Mouse (Mus musculus): ENCODE measurements around the gene Cysrt1.
"Not testable (repeated sequence)": the region's sequence is repeated elsewhere in the genome, so short reads cannot be mapped to it uniquely, and the experiment has no call there.

Cysrt1 gene

DNA sequence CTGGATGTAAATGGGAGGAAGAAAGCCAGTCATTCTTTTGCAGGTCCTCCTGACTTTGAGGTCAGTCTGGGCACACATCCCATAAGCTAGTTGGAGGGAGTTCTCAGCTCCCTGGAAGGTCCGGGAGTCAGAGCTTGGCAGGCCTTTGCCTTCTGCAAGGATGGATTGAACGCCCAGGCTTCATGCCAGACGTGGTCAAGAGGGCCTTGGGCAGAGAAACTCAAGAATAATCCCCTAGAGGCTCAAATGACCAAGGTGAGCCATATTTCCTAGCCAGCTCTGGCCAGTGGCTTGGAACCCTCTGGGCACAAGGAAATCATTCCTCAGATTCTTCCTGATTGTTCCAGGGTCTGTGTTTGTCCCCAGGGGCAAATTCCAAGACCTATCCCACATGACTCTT, 22.6 kb upstream of the Cysrt1 start:
- no peak for DNase-seq (ENCODE audit: low read depth, low spot score)

DNA sequence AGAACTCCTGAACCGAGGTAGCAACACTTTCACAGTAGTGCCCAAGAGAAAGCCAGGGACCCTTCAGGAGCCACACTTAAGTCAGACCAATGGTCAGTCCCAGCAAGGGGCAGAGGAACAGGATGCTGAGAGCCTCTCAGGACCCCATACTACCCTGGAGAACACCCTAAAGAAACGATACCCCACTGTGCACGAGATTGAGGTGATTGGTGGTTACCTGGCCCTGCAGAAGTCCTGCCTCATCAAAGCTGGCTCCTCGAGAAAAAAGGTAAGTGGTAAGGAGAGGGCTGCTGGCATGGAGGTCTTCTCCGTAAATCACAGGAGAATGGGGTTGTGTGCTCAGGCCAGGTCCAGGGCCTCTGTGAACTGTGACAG, 22.0 kb upstream of the Cysrt1 start:
- no peak for DNase-seq (ENCODE audit: low read depth, low spot score)

DNA sequence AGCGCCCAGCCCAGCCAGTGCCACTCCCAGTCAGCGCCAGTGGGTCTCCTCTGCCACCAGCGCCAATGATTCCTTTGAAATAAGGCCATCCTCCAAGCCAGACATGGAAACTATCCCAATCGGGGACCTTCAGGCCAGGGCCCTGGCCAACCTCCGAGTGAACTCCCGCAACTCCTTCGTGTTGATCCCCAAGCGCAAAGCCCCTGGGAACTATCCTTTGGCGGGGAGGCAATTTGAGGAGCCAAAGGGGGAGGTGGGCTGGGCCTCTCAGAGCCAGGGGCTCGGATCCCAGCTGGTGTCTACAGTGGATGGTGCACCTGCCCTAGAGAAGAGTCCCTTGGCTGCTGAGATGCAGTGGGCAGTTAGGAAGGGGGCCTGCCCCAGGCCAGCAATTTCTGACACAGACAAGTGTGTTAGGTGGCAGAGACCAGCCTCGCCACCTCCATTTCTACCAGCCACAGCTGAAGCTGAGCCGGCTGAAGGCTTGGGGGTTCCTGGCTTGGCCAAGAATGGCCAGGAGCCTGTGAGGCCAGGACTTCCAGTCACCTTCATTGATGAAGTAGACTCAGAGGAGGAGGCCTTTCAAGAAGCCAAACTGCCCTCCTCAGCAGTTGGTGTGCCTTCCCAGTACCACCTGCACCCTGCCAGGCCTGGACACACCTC, 21.5 kb upstream of the Cysrt1 start:
- DNase-seq (ENCODE audit: low read depth, low spot score): no peak

DNA sequence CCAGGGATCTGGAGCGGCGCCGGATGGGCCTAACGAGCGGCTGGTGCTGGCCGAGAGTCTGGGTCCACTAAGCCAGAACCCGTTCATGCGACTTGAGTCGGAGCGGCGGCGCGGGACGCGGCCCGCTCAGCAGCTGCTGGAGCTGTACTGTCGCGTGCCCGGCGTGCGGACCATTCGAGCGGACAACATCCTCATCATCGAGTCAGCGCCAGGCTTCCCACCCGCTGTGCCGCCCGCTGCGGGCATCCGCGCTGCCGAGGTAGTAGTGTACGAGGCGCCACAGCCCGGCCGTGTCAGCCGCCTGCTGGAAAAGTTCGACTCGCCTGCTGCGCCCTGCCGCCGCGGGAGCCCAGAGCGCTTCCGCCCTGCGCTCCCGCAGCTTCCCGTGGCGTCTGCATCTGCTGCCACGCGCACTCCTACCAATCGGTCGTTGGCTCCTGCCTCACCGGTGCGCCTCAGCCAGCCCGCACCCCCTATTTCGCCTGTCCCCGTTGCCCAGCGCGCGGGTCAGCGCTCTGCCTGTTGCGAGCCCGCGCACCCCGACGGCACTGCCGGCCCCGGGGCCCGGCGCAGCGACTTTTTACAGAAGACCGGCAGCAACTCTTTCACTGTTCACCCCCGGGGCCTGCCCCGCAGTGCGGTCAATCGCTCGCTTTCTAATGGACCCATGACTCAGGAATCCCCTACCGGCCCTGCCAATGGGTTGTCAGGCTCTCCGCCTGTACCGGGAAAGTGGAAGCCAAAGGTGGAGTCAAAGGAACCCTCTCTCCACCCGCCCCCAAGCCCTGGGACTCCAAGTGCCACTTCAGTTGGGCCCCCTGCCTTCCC, 20.8 kb upstream of the Cysrt1 start:
- DNase-seq (ENCODE audit: low read depth, low spot score): no peak

DNA sequence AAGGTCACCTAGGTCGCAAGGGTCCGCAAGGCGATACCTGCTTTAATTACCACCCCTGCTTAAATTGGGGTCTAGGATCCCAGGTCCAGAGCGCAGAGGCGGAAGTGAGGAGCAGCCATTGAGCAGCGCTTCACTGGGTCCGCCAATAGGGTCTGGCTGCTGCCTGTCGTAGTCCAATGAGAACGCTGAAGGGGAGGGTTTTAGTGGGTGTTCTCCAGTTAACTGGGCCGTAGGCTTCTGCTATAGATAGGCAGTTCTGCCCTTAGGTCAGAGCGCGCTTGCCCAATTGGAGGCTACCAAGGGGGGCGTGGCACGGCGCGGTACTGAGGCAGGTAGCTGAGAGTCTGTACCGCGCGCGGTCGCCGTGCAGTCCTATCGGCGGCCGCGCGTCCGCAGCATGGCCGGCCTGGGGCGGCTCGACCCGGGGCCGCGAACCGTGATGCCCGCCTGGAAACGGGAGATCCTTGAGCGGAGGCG, 20.1 kb upstream of the Cysrt1 start, which contains the start of gene Tprn:
Gene Tprn (plus strand): TSS at position 328 of the 477 bp plus-strand sequence.
- DNase-seq (ENCODE audit: low read depth, low spot score): peak; percentile 93

DNA sequence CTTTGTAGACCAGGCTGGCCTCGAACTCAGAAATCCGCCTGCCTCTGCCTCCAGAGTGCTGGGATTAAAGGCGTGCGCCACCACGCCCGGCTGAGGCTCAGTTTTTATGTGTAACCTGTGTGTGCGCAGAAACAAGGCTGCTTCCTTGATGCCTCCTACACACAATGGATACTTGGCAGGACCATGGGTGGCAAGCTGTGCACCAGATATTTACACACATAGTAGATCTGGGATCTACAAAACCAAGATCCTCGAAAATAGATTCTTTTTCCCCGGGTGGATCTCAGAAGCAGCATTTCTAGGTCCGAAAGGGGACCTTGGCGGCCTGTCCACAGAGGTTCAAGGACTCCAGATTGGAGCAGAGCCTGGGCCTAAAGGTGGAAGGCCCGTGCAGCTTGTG, 19.6 kb upstream of the Cysrt1 start:
- DNase-seq (ENCODE audit: low read depth, low spot score): no peak

DNA sequence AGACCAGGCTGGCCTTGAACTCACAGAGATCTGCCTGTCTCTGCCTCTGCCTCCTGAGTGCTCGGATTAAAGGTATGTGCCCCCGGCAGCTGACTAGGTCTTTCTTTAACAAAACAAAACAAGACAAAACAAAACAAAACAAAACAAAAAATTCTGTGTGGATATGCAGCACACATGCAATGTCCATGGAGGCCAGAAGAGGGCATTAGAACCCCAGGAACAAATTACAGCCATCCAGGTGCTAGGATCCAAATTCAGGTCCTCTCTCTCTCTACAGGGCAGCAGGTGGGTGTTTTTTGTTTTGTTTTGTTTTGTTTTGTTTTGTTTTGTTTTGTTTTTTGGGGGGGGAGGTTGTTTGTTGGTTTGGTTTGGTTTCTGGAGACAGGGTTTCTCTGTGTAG, 16.6 kb upstream of the Cysrt1 start:
- no peak for DNase-seq (ENCODE audit: low read depth, low spot score)

DNA sequence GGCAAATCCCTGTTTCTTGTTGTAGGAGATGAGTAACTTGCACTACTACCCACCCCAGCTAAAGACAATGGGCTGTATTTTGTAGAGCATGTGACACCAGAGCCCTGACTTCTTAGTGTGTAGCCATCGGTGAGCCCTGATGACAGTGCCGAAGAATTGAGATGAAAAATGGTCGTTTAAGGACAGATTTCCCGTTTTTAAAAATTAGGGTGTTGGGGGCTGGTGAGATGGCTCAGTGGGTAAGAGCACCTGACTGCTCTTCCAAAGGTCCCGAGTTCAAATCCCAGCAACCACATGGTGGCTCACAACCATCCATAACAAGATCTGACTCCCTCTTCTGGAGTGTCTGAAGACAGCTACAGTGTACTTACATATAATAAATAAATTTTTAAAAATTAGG, 15.0 kb upstream of the Cysrt1 start:
- not testable (repeated sequence) for DNase-seq (ENCODE audit: low read depth, low spot score)

DNA sequence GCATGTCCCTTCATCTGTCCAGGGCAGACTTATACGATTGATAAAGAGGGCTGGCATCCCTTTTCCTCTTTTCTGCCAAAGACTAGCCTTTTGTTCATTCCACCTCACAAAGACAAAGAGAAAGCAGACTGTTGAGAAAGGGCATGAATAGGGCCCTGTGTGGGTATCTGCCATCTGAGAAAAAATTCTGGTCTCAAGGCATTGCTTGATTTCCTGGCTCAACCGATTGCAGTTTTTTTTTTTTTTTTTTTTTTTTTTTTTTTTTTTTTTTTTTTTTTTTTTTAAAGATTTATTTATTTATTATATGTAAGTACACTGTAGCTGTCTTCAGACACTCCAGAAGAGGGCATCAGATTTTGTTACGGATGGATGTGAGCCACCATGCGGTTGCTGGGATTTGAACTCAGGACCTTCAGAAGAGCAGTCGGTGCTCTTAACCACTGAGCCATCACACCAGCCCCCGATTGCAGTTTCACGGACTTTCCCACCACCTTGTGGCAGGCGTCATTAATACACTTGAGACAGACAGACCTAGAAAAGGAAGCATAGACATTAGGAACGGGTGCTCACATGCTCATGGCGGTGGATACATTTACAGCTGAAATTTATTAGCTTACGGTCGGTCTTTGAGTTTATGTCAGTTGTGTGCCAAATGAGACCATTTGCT, 14.3 kb upstream of the Cysrt1 start:
- not testable (repeated sequence) for DNase-seq (ENCODE audit: low read depth, low spot score)

DNA sequence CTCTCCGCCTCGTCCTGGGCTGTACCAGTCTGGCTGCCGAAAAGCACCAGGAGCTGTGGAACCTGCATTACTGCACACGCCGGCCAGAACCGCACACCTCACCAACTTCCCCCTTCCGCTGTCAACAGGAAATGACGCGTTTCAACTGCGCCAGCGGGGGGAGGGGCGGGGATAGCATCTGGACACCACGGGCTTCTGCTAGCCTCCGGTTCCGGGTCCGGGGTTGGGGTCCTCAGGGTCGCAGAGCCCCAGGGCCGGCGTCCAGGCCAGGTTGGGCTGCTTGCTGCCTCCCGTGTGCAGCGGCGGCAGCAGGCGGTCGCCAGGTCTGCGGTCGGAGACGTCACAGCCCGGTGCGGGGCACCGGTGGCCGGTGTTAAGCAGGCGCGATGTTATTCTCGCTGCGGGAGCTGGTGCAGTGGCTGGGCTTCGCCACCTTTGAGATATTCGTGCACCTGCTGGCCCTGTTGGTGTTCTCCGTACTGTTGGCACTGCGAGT, 13.1 kb upstream of the Cysrt1 start, which contains the start of gene Tmem203:
Gene Tmem203 (plus strand): TSS at position 156 of the 496 bp plus-strand sequence.
- no peak for DNase-seq (ENCODE audit: low read depth, low spot score)

DNA sequence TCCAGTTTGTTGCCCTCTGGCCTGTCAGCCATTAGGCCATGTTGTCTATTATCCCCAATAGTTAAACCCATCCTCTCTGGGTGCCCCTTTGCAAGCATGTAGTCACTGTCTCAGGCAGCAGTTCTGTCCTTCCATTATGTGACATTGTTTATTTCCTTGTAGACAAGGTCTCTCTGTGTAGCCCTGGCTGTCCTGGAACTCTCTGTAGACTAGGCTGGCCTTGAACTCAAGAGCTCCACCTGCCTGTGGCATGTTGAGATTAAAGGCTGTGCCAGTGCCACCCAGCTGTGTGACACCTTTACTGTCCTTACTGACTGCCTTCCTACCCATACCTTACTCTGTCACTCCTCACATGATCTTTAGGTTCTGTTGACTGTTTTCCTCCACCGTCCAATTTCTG, 10.1 kb upstream of the Cysrt1 start:
- no peak for DNase-seq (ENCODE audit: low read depth, low spot score)

DNA sequence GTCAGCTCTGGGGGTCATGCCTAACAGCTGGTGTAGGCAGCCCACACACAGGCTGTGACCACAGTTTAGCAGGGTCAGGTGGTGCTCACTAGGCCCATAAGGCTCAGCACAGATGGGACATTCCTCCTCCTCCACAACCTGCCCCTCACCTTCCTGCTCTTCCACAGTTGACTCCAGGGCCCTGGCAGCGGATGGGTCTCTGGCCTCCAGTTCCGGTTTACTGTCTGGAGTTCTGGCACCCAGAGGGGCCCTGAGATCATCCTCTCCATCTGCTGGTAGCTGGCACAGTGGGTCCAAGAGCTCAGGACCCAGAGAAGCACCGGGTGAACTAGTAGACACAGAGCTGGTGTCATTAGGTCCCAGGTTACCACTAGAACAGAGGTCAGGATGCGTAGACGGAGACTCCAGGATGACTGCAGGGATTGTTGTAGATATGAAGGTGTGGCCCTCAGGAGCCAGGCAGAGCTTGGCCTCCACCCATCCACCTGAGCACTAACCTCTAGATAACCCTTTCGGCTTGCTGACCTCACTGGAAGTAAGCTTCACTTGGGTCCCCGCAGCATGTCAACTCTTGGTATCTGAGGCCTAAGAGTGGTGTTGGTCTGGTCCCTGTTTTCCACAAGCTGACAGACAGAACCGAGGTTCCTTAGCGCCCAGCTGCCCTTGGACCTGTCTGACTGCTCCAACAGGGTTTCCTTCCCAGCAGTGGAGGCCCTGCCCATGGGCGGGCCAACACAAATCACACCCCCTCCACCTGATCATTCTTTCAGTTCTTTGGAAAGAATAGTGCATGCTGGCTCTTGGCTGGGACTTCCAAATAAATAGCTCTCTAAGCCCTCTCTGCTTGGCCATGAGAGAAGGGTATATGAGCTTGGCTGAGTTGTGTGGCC, 4.2 kb upstream of the Cysrt1 start, which contains the start of gene AL732309.1:
Gene AL732309.1 (minus strand): TSS at position 681 of the 890 bp plus-strand sequence.
- no peak for DNase-seq (ENCODE audit: low read depth, low spot score)

DNA sequence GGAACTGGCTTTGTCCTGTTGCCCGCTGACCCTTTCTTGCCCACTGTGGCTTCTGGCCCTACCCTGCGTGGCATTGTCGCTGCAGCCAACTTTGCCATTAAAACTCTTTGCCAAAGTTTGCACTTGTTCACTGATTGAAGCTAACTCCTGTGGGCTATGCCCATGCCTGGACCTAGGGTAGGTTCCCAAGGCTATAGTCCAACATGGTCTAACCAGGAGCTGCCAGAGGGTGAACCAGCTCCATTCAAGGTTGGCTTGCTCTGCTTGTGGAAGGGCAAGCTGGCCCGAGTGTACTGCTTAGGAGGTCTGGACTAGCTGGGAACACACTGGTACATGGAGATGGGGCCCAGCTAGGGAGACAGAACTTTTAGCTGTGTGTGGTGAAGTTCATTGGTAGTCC, 1.9 kb upstream of the Cysrt1 start:
- DNase-seq (ENCODE audit: low read depth, low spot score): no peak

DNA sequence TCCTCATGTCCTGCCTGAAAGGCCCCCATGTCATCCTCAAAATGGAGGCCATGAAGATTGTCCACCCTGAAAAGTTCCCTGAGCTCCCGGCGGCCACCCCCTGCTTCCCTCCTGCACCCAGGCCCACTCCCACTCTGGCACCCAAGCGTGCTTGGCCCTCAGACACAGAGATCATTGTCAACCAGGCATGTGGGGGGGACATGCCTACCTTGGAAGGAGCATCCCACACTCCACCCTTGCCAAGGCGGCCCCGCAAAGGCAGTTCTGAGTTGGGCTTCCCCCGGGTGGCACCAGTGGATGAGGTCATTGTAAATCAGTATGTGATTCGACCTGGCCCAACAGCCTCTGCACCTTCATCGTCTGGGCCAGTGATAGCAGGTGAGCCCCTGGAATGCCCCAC, 1.1 kb upstream of the Cysrt1 start:
- no peak for DNase-seq (ENCODE audit: low read depth, low spot score)

DNA sequence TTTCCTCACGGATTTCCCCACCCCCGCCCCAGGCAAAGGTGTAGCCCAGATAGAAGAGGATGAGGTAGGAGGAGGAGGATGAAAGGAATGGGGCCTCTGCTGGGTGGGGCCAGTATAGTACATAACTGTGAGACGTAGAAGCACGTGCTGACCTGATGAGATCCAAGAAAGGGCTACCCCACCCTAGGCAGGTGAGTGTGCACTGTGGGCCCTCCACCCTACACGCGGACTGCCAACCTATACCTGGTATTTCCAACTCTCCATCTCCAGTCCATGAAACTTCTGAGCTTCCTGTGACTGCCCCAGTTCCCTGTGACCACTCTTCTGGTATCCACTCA, 845 bp downstream of the Cysrt1 start:
- no peak for DNase-seq (ENCODE audit: low read depth, low spot score)

DNA sequence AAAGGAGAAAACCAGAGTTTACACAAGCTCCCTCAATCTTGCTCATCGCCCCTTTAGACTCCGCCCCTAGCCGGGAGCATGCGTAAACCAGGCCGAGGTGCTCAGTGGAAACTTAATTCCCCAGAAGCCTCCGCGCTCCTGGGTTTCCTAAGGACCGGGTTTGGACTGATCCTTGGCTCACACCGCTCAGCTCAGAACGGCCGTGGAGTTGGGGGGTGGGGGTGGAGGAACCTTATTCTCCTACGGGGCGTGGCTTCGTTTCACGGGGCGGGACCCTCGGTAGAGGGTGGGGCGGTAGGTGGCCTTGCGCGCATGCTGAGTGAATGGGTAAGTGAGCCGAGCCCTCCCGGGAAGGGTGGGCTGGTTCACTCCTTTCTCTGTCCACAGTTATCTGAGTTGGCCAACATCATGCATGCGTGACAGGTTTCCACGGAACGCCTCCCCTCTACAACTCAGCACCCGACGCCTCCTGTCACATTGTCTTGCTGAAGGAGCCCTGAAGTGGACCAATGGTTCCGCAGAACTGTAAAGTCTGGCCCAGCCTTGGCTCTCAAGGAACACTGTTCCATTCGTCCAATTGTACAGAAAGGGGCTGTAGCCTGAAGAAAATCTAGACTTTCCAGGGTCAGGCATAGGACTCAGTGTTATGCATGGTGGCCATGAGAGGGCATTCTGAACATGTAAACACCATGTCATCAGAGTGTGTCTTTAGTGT, 1.4 kb downstream of the Cysrt1 start:
- peak; percentile 85 for DNase-seq (ENCODE audit: low read depth, low spot score)

DNA sequence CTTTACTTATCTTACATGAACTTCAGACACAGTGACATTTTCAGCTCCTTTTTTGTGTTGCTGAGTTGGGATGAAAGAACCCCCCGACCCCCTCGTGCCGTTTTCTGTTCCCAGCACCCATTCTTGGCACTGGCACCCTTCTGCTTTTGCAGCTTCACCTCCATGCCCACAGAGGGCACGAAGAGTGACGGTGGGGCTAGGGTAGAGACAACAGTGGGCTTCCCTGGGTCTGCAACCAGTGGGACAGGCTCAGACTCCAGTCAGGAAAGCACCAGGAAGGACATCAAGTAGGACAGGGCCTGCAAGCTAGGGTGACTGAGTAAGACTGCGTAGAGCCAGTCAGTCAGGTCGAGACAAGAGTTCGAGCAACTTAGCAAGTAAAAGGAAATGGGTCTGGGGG, 1.9 kb downstream of the Cysrt1 start:
- DNase-seq (ENCODE audit: low read depth, low spot score): no peak

DNA sequence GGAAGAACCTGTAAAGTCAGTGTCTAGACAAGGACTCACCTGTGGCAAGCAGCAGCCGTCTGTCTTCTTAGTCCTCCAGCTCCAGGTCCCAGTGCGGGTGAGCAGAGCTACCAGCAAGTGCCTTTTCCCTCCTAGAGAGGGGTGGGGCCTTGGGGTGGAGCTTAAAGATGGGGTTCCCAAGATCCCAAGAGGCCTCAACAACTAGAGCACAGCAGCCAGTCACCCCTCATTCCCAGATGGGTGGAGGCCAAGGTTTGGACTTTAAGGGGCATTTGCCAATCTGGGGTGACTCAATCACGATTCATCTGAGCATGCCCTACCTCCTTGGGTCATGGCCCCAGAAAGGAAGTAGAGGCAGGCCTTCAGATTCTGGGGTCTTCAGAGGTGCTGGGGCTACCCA, 2.5 kb downstream of the Cysrt1 start:
- no peak for DNase-seq (ENCODE audit: low read depth, low spot score)

DNA sequence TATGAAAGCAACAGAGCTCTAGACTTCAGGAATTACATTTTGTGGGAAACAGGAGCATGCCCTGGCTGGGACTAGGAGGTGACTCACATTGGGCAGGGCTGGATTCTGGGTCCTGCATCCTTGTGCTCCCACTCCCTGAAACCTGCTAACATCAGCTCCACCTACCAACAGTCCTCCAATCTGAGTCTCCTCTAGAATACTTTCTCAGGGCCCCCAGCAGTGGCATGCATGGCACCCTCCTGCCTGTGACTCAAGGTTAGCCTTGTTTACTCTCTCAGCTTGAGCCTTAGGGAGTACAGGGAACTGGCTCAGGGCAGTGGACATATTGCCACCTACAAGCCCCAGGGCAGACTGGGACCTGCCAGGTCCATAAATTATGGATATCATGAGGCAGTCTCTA, 4.1 kb downstream of the Cysrt1 start:
- DNase-seq (ENCODE audit: low read depth, low spot score): no peak

DNA sequence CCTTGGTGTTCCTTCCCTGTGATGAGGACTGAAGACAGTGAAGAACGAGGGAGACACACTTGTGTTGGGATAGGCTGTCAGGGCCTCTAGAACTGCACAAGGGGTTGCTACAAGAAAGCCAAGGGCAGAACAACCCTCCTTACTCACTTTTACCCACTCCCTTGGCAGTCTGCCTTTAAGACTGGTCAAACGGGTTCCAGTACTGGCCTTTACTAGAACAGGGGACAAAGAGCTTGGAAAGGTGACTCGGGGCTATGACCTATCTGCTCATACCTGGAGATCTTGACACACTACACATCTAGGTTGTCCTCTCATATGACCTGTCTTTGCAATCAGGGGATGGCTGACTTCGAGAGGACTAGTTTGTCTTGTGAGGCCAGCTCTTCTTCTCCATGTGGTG, 4.7 kb downstream of the Cysrt1 start:
- DNase-seq (ENCODE audit: low read depth, low spot score): no peak

DNA sequence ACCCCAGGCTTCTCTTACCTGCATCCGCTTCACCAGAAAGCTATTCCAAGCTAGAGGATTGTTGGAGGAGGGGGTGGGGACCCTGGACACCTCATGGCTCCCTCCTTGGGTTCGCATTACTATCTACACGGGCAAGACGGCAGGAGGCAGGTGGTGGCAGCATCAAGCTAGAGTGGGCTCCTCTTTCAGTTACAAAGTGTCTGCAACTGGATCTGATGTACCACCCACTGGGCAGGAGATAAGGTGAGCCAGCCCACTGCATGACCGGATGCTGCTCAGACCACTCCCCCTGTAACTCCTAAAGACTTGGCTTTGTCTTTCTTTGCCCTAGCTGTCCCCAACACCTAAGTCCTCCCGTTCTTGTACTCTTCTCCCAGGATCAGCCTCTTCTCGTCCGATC, 5.6 kb downstream of the Cysrt1 start, which contains the start of gene Rnf224:
Gene Rnf224 (minus strand): TSS at position 174 of the 400 bp plus-strand sequence.
- no peak for DNase-seq (ENCODE audit: low read depth, low spot score)

Measured in WW6 (cell line).